Mouse (Mus musculus) hindbrain, postnatal 0 days (tissue): Measurements from ENCODE around the gene Gna12. TPM values are rescaled to one million over a fixed set of nuclear protein-coding genes. Genes with fewer than 3 reads are reported as not detected.
A peak's percentile ranks its signal among the peaks of the same experiment; 100 is the strongest.

Experiments used
- ATAC-seq: fragments of 200-750 bp; cut with Nextera tagmentation; 2 replicates; pipeline ENCODE4 v1.8.0; 2017; ENCODE audit warnings: mild to moderate bottlenecking, moderate TSS enrichment, moderate library complexity
- DNase-seq: peaks from one replicate; pipeline ENCODE4 v3.0.0-alpha.2; 2015; ENCODE audit warnings: low spot score
- H3K27ac ChIP-seq: fragments of 300-500 bp; sonication (generic); 2 replicates; pipeline ENCODE4 v1.5.1; 2014; ENCODE audit warnings: mild to moderate bottlenecking
- H3K27me3 ChIP-seq: fragments of 300-500 bp; sonication (generic); 2 replicates; pipeline ENCODE4 v1.6.1; 2014; ENCODE audit warnings: low read length, mixed read lengths; ENCODE audit not compliant: insufficient read depth
- H3K36me3 ChIP-seq: fragments of 300-500 bp; sonication (generic); 2 replicates; pipeline ENCODE4 v1.6.1; 2014; ENCODE audit warnings: low read length, mixed read lengths; ENCODE audit not compliant: insufficient read depth
- H3K4me1 ChIP-seq: fragments of 300-500 bp; sonication (generic); 2 replicates; pipeline ENCODE4 v1.6.1; 2014; ENCODE audit warnings: antibody characterized with exemption, low read length, mixed read lengths; ENCODE audit not compliant: insufficient read depth
- H3K4me2 ChIP-seq: fragments of 300-500 bp; sonication (generic); 2 replicates; pipeline ENCODE4 v1.6.1; 2014; ENCODE audit warnings: low read depth, mild to moderate bottlenecking, low read length, moderate library complexity, mixed read lengths
- H3K4me3 ChIP-seq: fragments of 300-500 bp; sonication (generic); 2 replicates; pipeline ENCODE4 v1.5.1; 2014; ENCODE audit warnings: low read length
- H3K9ac ChIP-seq: fragments of 300-500 bp; sonication (generic); replicated peaks from 2 replicates; pipeline ENCODE4 v1.6.1; 2014; ENCODE audit warnings: mild to moderate bottlenecking, low read length, moderate library complexity, mixed read lengths
- H3K9me3 ChIP-seq: fragments of 300-500 bp; sonication (generic); 2 replicates; pipeline ENCODE4 v1.6.1; 2016; ENCODE audit warnings: low read length, mixed read lengths
- CTCF ChIP-seq: IDR thresholded peaks from 2 replicates; pipeline ENCODE4 v1.5.1; 2016; ENCODE audit warnings: antibody characterized with exemption, control low read depth, low read depth
- WGBS: fragments of 180-500 bp; shearing (Covaris S2); extraction: QIAGEN DNeasy Blood & Tissue Kit; methylation state at CpG from one replicate; pipeline ENCODE4 v1.1.7; 2014; 5-methylcytosine and 5-hydroxymethylcytosine counted together
- polyA plus RNA-seq: library from polyadenylated mRNA; unstranded; fragments of >200 nt; fragmentation: Nextera tagmentation; extraction: Ambion mirVana; gene quantifications from 2 replicates; pipeline ENCODE4 v1.2.1, GENCODE M21; 2015
- total RNA-seq: library from RNA; depleted of rRNA; stranded (reverse); fragments of >200 nt; gene quantifications from 2 replicates; pipeline ENCODE4 v1.2.3, GENCODE M21; 2014

The Gna12 gene
- total and polyA plus RNA-seq, 2 experiments from 2014 or later: 35.9 to 201 TPM

- Histone ChIP-seq H3K4me2 (no peak overlapping the region), H3K9me3 (no peaks in the 10 kb centered on the region), H3K27me3 (no peaks in the 10 kb centered on the region), H3K9ac (no peak overlapping the region), H3K4me1 (peaks cover 25% of the 10 kb centered on the region), H3K27ac (peak overlapping the region; percentile 26; the same call in 1 of the 2 replicates), H3K4me3 (no peak overlapping the region), H3K36me3 (no peaks in the 10 kb centered on the region)
- ATAC-seq: no peak
- WGBS: 70% methylated on average over 17 of the region's 17 CpGs
- TF ChIP-seq CTCF: no peak
- no peak for DNase-seq
These were observed 103.1 kb downstream of the Gna12 start for GRCm38 (mm10) chr5:140726946-140727740.

DNA sequence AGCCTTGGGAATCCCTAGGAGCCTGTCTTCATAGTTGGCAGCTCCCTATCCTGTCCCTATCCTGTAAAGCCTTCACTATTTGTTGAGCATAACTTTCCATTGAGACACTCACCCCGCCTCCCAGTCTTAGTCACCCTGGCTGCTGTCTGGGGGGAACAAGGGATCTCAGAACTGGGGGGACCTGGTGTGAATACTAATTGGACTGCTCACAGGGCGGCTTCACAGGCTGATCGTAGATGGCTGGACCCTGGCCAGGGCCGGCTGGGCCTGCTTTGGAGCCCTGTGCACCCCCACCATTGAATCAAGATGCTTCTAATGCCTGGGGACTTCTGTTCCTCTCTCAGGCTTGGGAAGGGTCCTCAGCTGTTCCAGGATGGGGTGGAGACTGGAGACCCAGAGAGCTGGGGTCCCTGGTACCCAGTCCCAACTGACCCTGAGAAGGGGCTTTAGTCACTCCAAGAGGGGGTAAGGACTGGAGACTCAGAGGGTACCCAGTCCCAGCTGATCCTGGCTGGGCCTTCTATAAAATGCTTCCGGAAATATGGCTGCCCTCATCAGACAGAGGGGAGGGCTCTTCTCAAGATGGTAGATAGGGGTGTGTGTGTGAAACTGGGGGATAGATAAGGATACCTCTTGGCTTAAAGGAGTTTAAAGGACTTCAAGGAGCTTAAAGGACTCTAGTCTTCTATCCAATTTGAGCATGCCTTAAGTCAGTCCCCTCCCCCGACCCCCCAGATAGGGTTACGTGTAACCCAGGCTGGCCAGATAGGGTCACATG lies 104.0 kb downstream of the Gna12 start:
- ATAC-seq: peak; percentile 89
- Histone ChIP-seq H3K36me3 (no peaks in the 10 kb centered on the region), H3K27me3 (no peaks in the 10 kb centered on the region), H3K4me1 (peaks cover 25% of the 10 kb centered on the region), H3K4me3 (no peak overlapping the region), H3K9ac (no peak overlapping the region), H3K27ac (peak overlapping the region; percentile 79), H3K9me3 (no peaks in the 10 kb centered on the region), H3K4me2 (no peak overlapping the region)
- WGBS: 54% methylated on average over 7 of the region's 7 CpGs
- peak; percentile 88 for DNase-seq
- TF ChIP-seq CTCF: no peak

GRCm38 (mm10) chr5:140723822-140724221 lies 106.4 kb downstream of the Gna12 start, which contains the start of gene Amz1:
Gene Amz1, plus strand, starts transcription at chr5:140724127.
- Histone ChIP-seq H3K27me3 (no peaks in the 10 kb centered on the region), H3K4me1 (peaks cover 25% of the 10 kb centered on the region), H3K36me3 (no peaks in the 10 kb centered on the region), H3K9ac (0 out of 2 replicates have a peak within 1 kb of the TSS, but pooled peaks have one; percentile 21), H3K27ac (peak within 1 kb of the TSS; percentile 7; the same call in 1 of the 2 replicates), H3K4me3 (peak within 1 kb of the TSS; percentile 18; the same call in 1 of the 2 replicates), H3K4me2 (peak within 1 kb of the TSS; percentile 42), H3K9me3 (no peaks in the 10 kb centered on the region)
- TF ChIP-seq CTCF: peak; percentile 42; the same call in 1 of the 2 replicates
- ATAC-seq (peak; percentile 87), DNase-seq (peak; percentile 90)
- WGBS: 23% methylated on average over 13 of the region's 13 CpGs

GRCm38 (mm10) chr5:140722121-140722520 lies 108.1 kb downstream of the Gna12 start:
- H3K4me2 ChIP-seq: no peak overlapping the region
- 65% methylated on average over 3 of the region's 3 CpGs for WGBS
- peaks cover 25% of the 10 kb centered on the region for H3K4me1 ChIP-seq
- H3K27ac ChIP-seq: no peak overlapping the region
- no peak for TF ChIP-seq CTCF
- H3K27me3 ChIP-seq: no peaks in the 10 kb centered on the region
- no peaks in the 10 kb centered on the region for H3K9me3 ChIP-seq
- H3K36me3 ChIP-seq: peaks cover 8% of the 10 kb centered on the region; the same call in 1 of the 2 replicates
- H3K4me3 ChIP-seq: no peak overlapping the region
- no peak overlapping the region for H3K9ac ChIP-seq
- no peak for ATAC-seq
- no peak for DNase-seq

DNA sequence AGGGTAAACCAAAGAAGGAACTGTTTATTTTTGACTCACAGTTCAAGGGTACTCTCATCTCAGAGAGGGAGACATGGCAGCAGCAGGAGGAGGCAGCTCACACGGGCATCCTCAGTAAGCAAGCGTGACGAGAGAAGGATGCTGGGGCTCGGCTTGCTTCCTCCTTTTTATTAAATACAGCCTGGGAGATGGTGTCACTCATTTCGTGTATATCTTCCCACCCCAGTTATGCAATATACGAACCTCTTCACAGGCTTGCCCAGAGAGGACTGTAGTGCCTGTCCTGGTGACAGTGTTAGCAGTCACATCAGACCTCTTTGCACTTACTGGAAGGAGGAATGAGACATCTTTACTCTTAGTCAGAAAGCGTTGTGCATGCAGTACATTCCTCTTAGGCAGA lies 109.5 kb downstream of the Gna12 start:
- H3K4me3 ChIP-seq: no peak overlapping the region
- no peak for TF ChIP-seq CTCF
- H3K36me3 ChIP-seq: peaks cover 17% of the 10 kb centered on the region; the same call in 1 of the 2 replicates
- no peaks in the 10 kb centered on the region for H3K27me3 ChIP-seq
- no peak for ATAC-seq
- 75% methylated on average over 7 of the region's 7 CpGs for WGBS
- H3K4me1 ChIP-seq: peaks cover 20% of the 10 kb centered on the region
- no peak overlapping the region for H3K27ac ChIP-seq
- H3K4me2 ChIP-seq: no peak overlapping the region
- DNase-seq: no peak
- no peak overlapping the region for H3K9ac ChIP-seq
- no peaks in the 10 kb centered on the region for H3K9me3 ChIP-seq

GRCm38 (mm10) chr5:140711040-140711439 lies 119.2 kb downstream of the Gna12 start:
- H3K9me3 ChIP-seq: no peaks in the 10 kb centered on the region
- no peaks in the 10 kb centered on the region for H3K4me1 ChIP-seq
- H3K4me2 ChIP-seq: no peak overlapping the region
- no peak overlapping the region for H3K4me3 ChIP-seq
- ATAC-seq: no peak
- no peak for DNase-seq
- H3K27ac ChIP-seq: no peak overlapping the region
- WGBS: 59% methylated on average over 5 of the region's 5 CpGs
- no peaks in the 10 kb centered on the region for H3K27me3 ChIP-seq
- peaks cover 58% of the 10 kb centered on the region for H3K36me3 ChIP-seq
- no peak overlapping the region for H3K9ac ChIP-seq
- TF ChIP-seq CTCF: 0 out of 2 replicates have a peak, but pooled peaks have one; percentile 14
